Comparison of ENCODE assay signal across 8 mouse cellular contexts in the genomic region with DNA sequence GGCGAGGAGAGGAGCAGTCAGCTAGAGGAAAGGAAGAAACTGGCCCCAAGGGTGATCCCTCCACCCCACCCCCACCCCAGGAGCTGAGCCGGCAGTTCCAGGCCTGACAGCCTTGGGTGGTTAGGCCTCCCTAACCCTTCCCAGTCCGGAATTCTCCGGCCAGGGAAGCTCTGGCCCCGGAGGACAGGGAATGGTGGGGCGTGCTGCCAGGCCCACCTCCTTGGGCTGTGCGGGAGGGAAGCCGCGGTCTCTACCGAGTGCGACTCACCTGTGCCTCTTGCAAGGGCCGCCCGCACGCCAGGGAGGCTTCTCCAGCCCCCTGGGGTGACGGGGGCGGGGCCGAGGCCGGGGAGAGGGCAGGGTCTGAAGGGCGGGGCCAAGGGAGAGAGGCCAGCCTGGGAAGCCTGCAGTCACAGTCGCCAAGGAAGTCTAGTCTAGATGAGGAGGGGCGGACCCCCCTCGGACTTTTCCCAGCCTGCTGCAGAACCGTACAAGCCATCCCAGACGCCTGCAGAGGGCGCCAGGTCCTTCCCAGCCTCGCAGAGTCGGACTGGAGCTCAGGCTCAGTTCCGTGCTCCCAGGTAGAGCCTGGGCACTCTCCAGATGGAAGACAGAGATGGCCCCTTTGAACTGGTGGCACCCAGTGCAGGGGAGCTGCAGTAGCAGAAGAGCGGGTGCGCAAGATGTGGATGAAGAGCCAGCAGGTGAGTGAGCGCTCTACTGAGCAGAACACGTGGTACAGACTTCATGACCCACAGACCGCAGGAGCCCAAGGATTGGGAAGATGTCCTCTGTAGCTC. TPM values are rescaled to one million over a fixed set of nuclear protein-coding genes. Genes with fewer than 3 reads are reported as not detected.
DNase-seq lines count a peak whose midpoint lies in the region; ATAC-seq lines count a peak whose summit lies in the region.

Smim1 (minus strand) TSS at position 590 of the 800 bp plus-strand sequence.

- intact Hi-C loops in heart, postnatal 10 days (cut with DNase I) = no loop called here

- peak within 1 kb of the TSS; percentile 24 for H3K4me3 ChIP-seq in forebrain, embryonic 13.5 days
- H3K4me3 ChIP-seq in lung, embryonic 16.5 days (ENCODE audit: low read length) = peak within 1 kb of the TSS; percentile 53

- peaks cover 18% of the 10 kb centered on the region for H3K36me3 ChIP-seq in forebrain, embryonic 13.5 days (ENCODE audit: poor library complexity, severe bottlenecking)
- peaks cover 7% of the 10 kb centered on the region; the same call in 1 of the 2 replicates for H3K36me3 ChIP-seq in lung, embryonic 16.5 days (ENCODE audit: control insufficient read depth, insufficient read depth, low read length)

- H3K4me1 ChIP-seq in forebrain, embryonic 13.5 days = peaks cover 11% of the 10 kb centered on the region
- peaks cover 12% of the 10 kb centered on the region for H3K4me1 ChIP-seq in lung, embryonic 16.5 days (replicated peaks; ENCODE audit: control insufficient read depth, insufficient read depth, low read length)

- ATAC-seq in forebrain, embryonic 13.5 days = 0 out of 2 replicates have a peak, but pooled peaks have one; percentile 34
- ATAC-seq in lung, embryonic 16.5 days (ENCODE audit: low read depth) = peak; percentile 92

- peaks cover 34% of the 10 kb centered on the region for H3K27me3 ChIP-seq in forebrain, embryonic 13.5 days
- H3K27me3 ChIP-seq in lung, embryonic 16.5 days (ENCODE audit: control insufficient read depth, insufficient read depth, low read depth, low read length) = peaks cover 2% of the 10 kb centered on the region; the same call in 1 of the 2 replicates

- H3K9ac ChIP-seq in forebrain, embryonic 13.5 days = peak within 1 kb of the TSS; percentile 38; the same call in 1 of the 2 replicates
- peak within 1 kb of the TSS; percentile 57 for H3K9ac ChIP-seq in lung, embryonic 16.5 days (ENCODE audit: low read length)

- DNase-seq in MEL-GATA-1-ER (ENCODE audit: extremely low read depth, low read depth) = peak; percentile 84
- DNase-seq in cerebellum, adult 11 months = peak; percentile 47
- DNase-seq in heart, postnatal 10 days = peak; percentile 74 to 75
- peak; percentile 90 to 94 for DNase-seq in kidney, postnatal 4 days
- DNase-seq in retina, embryonic 14.5 days (ENCODE audit: low spot score) = peak; percentile 79
- peak; percentile 83 for DNase-seq in urinary bladder, postnatal 14 days (ENCODE audit: low spot score)

- no peak within 1 kb of the TSS for H3K27ac ChIP-seq in forebrain, embryonic 13.5 days
- H3K27ac ChIP-seq in lung, embryonic 16.5 days (ENCODE audit: low read length) = peak within 1 kb of the TSS; percentile 23; the same call in 1 of the 2 replicates

- WGBS in forebrain, embryonic 13.5 days = 2% methylated on average over 33 of the region's 33 CpGs
- WGBS in lung, embryonic 16.5 days = 2% methylated on average over 32 of the region's 33 CpGs

- no peaks in the 10 kb centered on the region for H3K9me3 ChIP-seq in forebrain, embryonic 13.5 days (replicated peaks)
- H3K9me3 ChIP-seq in lung, embryonic 16.5 days (ENCODE audit: control insufficient read depth, low read length) = no peaks in the 10 kb centered on the region

- peak within 1 kb of the TSS; percentile 56 for H3K4me2 ChIP-seq in forebrain, embryonic 13.5 days
- H3K4me2 ChIP-seq in lung, embryonic 16.5 days (ENCODE audit: low read depth, low read length) = peak within 1 kb of the TSS; percentile 79

RNA-seq across cellular contexts. Expression of gene Smim1, which starts in this region (rescaled TPM):
- polyA plus RNA-seq in forebrain, embryonic 13.5 days (2015; fragmentation: Nextera tagmentation; extraction: Ambion mirVana) = 2.2 TPM in 2 replicates
- 10 to 100 TPM in 1 of 2 experiments, 1 to 10 TPM in 1; 8.6 to 10.3 TPM for total RNA-seq in heart, postnatal 10 days (2021)
- polyA plus RNA-seq in lung, embryonic 16.5 days (2015; fragmentation: Nextera tagmentation; extraction: Ambion mirVana) = 42.5 and 44.7 TPM in 2 replicates

Comparison
In these comparisons a context has a peak if more than half of its experiments do, and no peak if none do; other contexts are left out.
1. RNA of gene Smim1 (polyA plus RNA-seq): 42.5 to 44.7 TPM in lung, embryonic 16.5 days; 2.2 TPM in forebrain, embryonic 13.5 days; every median in the first group is over 10 times any median in the second.
2. Peak in every context shown above with its lines, with median percentiles within 50 percentile points of each other: DNase-seq.